Mouse (Mus musculus) T-helper 17 cell (primary cell): ENCODE data around the gene Gm28897.
"Not testable (repeated sequence)": the region's sequence is repeated elsewhere in the genome, so short reads cannot be mapped to it uniquely, and the experiment has no call there.

ENCODE experiments used
- in situ Hi-C, 2 experiments: fragments of 300-600 bp; cut with MboI, MseI; formaldehyde crosslinking; loops; 1 replicate in 1 of 2; 2 replicates in 1 of 2; pipeline ENCODE4 v1.15.1; 2025; ENCODE audit warnings: high pct_unique_total_duplicates in 2 of 2

The Gm28897 gene

GRCm38 (mm10) chrY:80926695-80927094, at the start of gene Gm28897:
TSS of gene Gm28897 (plus strand) at chrY:80926995.
- in situ Hi-C loops: not testable (repeated sequence)
